Mouse (Mus musculus) mesoderm, embryonic 11.5 days (tissue): ENCODE results near the gene St6gal1.

Experiments used
- DNase-seq: peaks from one replicate; pipeline ENCODE4 v3.0.0-alpha.2; 2012; ENCODE audit warnings: low read depth, low spot score

Gene St6gal1

DNA sequence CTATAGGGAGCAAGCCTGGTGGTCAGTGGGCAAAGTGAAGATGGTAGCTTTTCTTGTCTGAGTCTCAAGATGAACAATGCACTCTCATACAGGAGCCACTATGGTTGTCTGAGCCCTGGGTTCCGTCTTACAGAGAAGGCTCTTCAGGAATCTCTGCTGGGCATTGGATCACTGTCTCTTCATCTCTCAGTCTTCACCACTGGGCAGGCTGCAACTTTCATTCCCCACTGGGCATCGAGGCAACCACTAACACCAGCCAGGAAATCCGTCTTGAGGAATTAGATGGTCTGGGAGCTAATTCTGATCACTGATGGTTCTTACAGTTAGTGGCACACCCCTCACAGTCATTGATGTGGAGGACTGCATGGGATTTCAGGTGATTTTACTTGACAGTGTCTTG lies 73.9 kb downstream of the St6gal1 start:
- DNase-seq: no peak

DNA sequence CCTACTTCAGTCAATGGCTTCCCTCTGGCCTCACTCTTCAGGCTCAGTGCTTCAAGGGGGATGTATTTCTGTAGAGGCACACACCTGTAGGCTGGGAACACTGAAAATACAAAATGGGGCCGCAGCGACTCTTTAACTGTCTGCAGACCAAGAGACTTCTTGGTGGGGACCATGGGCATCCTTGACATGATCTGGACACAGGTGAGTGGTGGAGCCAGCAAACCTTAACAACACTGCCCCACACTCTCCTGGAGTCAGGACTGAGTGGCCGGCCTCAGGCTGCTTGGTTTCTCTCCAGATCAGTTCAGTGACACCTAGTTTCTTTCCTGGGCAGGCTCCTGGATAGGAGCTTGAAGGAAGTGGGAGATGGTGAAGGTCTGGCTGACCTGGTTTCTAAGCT lies 74.4 kb downstream of the St6gal1 start:
- no peak for DNase-seq

DNA sequence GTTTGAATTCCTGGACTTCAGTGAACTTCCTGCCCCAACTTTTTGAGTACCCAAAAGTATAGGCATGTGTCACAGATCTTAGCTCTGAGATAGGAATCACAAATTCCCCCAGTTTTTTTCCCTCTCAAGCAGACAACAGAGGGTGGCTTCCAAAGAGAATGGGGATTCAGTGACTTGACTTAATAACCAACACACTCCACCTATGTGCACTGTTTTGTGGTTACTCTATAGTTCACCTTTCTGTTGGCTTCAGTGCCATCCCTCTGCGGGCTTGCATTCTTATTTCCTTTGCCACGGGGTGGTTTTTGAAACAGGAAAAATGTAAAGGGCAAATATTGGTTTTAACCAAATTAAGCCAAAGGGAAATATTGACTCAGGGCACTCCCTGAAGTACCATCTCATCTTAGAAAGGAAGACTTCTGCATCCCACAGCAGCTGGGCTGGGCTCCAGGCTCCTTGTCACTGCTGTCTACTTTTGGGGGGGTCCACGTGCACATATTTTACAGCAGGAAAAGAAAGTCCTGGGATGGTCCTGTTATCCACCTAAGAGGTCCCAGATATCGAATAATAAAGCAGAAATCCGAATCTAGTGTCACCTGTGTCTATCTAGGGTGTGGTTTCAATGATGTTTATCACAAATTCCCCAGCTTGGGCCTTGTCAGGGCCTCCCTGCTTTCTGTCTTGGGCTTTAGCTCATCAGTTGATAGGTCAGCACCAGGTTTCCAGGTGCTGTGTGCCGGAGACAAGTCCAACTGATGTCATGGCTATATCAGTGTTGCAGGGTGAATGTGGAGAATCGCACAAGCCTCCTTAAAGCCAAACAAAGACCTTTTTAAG lies 75.6 kb downstream of the St6gal1 start:
- no peak for DNase-seq

DNA sequence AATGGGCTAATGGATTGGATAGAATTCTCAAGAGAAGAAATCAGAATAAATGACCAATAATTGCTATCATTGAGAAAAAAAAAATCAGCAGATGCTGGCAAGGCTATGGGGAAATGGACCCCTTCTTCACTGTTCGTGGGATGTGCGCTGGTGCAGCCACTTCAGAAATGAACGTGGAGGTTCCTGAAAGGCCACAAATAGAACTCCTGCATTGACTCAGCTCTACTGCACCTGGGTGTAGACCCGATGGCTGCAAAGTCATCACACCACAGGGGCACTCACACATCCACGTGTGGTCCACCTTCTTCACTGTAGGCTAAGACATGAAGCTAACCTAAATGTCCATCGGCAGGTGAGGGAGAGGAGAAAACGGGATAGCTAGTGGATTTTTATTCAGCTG lies 77.2 kb downstream of the St6gal1 start:
- DNase-seq: no peak

DNA sequence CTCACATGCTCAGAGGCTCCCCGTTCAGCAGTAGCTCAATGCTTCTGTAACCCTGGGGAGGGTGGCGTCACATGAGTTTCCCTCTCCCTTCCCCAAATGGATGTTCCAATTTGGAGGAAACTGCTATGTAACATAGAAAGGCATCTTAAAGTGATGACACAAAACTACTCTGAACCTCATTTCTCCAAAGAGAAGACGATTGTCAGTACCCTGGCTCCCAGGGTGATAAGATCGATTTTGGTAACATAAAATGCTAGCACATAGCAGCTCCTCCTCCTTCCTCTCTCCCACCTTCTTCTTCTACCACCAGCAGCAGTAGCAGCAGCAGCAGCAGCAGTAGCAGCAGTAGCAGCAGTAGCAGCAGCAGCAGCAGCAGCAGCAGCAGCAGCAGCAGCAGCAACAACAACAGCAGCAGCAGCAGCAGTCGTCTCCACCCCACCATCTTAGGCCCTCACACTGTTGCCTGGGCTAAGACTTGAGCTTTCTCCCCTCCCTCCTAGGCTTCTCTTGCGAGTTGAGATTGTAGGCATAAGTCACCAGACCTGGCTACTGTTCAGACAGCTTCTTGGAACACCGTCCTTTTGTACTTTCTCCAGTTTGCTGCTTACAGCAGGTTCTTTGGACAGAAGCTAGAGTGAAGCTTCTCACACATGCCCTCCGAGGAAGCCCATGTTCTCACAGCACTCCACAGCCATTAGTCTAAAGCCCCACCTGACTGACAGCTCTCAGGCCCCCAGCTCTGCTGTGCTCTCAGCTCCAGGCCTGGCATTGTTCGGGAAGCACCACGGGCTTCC lies 81.5 kb downstream of the St6gal1 start:
- DNase-seq: no peak

DNA sequence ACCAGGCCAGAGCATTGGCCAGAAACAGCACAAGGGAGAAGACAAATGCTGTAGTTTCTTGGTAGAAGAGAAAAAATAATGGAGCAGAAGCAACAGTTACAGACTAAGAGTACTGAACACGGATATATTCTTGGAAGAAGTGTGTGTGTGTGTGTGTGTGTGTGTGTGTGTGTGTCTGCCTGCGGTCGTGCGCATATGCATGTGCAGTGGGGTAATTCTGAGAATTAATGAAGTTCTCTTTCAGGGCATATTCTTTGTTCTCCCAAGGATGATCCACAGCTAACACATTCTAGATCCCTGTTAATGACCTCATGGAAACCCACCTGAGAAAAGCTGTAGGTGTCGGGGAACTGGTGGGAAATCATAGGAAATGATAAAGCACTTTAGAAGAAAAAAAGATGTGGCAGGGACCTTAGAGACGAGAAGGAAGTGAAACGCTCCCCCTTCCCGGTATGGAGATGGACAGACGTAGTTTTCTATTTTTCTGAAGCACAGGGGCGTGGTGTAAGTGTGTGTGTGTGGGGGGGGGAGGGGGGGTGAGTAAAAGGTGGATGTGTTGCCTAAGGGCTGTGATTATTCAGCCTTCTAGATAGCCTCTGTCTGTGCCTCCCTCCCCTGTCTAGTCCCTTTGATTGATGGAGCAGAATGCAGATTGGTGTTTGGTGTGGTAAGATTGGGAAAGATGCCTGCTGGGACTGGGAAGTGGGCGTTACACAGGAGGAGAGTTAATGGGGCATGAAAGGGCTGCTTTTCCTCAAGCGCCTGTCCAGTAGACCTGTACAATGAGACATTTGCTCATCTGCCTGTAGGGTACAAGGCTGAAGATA lies 82.8 kb downstream of the St6gal1 start:
- peak; percentile 73 for DNase-seq

DNA sequence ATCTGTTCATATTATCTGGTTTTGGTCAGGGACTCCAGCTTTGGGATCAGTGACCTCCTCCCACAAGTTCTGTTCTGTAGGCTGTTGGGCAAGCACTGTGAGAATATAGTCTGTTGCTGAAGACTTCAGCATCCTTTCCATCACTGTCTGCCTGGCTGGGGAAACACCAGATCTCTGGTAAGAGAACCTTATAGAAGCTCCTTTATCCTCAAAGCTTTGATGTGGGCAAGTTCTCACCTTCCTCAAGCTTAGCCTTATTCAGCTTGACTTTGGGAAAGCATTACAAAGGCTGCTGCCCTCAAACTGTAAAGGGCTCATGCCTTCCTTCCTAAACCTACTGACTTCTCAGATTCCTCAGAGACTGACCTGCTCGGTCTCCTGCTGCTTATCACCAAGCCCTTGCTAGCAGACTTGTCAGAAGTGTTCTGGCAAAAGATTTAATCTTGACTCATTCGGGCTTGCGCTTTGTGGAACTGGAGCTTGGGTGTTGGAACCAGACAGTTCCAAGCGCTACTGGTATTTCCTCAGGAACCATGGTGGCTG lies 83.5 kb downstream of the St6gal1 start:
- no peak for DNase-seq

DNA sequence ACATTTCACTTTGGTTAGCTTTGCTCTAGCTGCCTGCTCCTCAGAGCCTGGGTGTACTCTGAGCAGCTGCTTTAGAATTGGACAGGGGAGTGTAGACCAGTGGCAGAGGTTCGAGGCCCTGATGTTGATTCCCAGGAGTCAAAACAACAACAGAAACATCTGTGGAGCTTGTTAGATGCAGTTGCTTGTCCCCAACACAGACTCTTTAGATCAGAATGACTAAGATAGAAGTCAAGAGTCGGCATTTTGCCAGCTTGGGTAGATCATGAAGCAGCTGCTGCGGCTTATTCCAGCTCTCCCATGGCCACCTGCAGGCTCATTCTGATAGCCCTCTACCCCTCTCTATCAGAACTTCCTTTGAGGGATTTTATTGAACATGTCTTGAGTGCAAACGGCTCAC lies 84.5 kb downstream of the St6gal1 start:
- DNase-seq: no peak

DNA sequence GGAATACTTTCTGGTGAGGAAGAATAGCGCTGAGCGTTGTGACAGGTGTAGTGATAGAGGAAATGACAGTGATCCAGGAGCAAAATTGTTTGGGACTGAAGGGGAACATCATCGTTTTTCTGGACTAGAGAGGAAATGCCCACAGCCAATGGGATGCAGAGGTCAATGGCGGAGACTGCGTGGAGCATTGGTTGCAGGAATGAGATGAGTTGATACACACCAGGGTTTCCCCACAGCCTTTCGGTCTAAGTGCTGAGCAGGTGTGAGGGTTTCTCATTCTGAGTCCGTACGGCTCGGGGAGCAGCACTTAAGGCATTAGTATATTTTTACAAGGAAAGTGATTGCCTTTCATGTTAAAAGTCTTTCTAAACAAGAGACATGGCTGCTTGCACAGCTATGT lies 88.1 kb downstream of the St6gal1 start:
- no peak for DNase-seq

DNA sequence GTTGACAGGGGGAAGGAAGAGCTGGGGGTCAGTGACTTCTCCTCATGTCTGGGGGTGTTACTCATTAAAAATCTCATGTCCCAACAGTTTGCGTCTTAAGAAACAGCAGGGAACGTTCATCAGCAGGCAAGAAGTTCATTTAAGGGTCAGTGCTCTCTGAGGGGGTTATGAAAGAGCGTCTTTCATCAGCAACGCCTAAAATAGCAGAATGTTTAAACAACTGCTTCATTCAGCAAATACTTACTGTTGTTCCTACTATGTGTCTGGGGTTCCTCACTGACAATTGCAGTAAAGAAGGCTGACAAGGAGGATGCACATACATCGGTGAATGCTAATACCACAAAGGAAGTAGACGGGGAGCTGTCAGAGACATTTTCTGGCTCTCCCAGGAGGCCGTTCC lies 90.2 kb downstream of the St6gal1 start:
- DNase-seq: peak; percentile 45

DNA sequence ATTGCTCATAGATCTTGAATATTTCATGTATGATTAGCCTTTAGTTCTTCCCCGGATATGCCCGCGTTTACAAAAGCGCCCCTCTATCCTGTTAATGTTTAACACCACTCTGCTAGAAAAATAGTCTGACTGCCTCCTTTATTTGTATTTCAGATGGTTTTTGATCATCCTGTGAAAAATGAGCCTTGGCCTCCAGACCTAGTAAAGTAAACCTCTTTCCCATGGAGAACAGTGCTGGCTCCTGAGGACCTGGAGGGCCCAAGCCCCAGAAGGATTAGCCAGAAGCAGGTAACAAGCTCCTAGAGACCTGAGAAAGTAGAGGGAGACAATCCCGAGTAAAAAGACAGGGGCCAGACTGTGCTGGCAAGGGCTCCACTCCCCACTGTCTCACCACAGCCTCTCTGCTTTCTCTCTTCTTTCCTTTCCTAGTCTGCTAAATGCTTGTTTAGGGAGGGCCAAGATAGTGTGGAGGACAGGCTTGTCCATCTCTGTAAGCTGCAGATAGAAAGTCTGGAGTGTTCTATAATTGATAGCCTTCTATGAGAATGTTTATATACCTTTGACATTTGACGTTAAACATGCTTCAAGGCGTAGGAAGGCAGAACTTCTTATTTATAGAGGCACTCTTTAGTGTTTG lies 93.0 kb downstream of the St6gal1 start:
- DNase-seq: no peak

DNA sequence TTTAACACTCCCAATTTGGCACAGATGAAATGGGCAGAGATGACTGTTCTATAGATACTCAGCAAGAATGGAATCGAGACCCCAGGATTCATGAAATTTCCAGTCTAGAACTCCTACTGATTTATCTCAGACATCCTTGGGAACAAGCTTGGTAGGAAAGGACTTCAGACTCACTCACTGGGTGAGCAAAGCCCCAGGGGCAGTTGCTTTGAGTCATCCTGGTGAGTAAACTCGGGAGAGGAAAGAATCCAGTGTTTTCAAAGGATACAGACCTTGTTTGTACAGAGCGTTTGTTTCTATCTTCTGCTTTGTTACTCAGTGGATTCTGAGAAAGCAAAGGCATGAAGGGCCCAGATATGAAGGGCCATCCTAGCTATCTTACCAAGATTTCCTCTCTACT lies 95.5 kb downstream of the St6gal1 start:
- DNase-seq: no peak

DNA sequence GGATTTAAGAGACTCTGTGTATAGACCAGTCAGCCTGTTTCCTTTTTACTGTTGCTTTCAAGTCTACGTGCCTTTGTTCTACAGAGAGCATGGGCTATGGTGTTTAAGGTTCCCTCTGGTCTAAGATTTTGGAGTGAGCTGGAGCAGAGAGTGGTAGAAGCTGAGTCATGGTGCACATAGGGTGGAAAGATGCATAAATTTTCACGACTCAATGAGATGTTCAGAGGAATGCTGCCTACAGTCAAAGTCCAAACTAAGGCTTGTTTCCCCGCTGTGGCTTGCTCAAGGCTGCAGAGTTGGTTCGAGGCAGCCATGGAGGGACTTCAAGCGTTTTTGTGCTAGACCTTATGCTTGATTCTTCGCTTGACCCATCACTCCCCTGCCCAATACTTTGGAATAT lies 96.0 kb downstream of the St6gal1 start:
- DNase-seq: no peak

DNA sequence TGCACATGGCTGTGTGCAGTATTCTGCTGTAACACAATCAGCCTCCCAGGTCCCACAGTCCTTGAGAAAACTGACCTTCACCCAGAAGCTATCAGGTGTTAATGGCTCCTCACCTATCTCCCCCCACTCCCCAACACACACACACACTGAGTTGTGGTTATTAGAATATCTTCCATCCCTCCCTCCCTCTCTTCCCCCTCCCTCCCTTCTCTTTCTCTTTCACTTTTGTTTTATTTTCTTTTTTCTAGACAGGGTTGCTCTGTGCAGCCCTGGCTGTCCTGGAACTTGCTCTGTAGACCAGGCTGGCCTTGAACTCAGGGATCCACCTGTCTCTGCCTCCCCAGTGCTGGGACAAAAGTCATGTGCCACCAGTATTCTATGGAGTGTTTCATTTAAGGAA lies 97.9 kb downstream of the St6gal1 start:
- no peak for DNase-seq

DNA sequence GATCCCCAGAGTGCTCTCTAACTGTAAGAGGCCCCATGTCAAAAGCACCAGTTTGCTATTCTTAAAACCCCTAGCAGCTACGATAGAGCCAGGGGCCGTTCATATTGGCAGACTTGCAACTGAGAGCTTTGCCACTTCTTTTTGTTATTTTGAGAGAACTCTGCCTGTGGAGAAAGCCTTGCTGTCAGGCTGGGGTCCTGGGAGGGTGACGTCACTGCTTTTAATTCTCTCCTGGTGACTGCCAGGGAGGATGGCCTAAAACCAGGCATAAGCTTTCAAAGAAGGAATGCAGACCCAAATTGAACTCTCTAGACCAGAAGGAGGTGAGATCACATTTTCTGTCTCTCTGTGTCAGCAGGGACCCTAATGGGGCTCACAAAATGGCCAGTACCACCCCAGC lies 99.4 kb downstream of the St6gal1 start:
- DNase-seq: no peak

DNA sequence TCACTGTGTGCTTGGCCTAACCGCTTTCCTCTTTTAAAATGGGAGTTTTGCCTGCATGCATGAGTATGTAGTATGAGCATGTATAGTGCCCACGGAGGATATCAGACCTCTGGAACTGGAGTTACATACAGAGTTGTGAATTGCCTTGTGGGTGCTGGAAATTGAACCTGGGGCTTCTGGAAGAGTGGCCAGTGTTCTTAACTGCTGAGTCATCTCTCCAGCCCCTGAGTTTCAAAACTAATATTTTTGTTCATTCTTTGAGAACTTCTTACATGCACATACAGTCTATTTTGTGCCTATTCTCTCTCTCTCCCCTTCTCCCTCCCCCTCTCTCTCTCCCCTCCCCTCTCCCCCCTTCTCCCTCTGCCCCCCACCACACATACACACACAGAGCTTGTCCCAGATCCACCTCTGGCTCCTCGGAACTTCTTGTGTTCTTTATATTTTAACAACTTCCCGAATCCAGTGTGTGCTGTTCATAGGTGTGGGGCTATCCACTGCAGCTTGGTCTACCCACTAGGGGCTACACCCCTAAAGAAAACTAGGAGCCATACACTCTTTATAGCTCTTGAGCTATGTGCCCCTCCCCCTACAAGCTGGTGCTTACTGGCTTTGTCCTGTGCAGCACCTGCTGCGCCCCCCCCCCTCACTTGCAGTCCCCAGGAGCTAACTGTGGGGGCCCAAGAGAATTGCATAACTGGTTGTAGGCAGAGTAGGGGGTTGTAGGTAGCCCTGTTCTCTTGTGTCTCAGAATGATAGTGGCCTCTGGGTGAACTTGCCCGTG lies 100.5 kb downstream of the St6gal1 start:
- no peak for DNase-seq

DNA sequence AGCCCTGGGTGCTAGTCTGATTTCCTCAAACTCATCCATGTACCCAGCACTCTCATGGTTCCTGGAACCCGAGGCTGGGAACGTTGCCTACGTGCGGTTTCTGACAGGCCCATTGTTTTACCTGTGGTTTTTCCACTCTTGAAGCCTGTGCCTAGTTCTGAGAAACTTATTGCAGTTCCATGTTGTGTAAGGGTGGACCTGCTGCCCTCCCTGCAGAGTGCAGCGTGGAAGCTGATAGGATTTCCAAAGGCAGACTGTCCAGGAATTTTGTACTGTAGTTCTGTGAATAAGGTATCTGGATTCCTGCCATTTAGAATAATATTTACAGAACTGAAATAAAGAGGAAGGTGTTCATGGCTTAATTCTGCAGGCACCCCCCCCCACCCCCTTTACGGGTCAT lies 102.1 kb downstream of the St6gal1 start:
- no peak for DNase-seq

DNA sequence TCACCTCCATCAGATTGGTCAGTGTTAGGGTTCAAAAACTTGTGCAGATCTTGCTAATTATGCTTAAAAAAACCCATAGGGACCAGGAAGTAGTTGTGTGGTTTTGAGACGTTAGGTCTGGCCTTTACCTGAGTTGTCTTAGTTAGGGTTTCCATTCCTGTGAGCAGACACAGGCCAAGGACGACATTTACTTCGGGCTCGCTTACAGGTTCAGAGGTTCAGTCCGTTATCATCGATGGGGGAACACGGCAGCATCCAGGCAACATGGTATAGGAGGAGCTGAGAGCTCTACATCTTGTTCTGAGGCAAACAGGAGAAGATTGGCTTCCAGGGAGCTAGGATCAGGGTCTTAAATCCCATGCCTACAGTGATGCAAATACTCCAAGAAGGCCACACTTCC lies 102.7 kb downstream of the St6gal1 start:
- DNase-seq: no peak

DNA sequence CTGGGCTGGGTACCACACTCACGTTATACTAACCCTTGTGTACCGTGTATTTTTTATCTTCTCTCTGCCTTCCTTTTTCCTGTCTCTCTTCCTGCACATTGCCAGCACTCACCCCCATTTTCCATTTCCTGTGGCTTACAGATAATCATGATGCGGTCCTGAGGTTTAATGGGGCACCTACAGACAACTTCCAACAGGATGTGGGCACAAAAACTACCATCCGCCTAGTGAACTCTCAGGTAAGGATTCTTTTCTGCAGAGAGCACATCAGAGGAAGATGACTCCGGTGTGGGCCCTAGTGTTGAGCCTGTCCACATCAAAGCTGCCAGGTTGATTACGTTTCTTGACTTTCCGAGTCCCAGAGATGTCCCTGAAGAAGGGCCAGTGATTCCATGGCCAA lies 103.7 kb downstream of the St6gal1 start:
- DNase-seq: no peak

DNA sequence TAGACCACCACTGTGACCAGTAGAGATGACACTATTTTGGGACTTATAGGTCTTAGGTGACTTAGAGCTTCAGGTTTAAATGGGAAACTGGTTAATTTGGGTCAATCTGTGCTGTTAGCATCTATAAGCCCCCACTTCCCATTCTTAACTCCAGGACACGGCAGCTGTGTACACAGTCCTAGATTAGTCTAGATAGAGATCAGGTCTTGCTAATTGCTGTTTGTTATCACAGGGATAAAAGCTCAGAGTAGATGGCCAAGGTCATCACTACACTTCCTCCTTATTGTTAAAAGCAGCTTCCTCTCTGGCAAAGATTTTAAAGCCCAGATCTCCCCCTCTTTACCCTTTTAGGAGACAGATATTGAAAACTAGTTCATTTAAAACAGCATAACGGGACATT lies 107.6 kb downstream of the St6gal1 start:
- DNase-seq: no peak

DNA sequence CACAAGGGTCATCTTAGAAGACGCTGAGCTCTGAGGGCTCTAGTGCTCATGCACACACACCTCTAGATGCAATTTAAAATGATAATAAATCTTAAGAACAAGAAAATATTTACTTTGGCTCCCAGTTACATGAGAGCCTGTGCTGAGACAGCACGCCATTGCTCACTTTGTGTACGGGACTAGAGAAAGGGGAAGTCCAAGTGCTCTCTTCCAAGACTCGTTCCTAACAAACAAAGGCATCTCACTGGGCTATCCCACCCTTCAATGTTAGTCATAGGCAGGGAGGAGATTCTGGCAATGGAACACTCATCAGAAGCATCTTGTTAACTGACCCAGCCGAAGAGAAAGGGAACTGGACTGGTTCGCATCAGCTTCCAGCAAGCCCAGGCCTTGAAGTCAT lies 108.1 kb downstream of the St6gal1 start:
- no peak for DNase-seq
